Mouse (Mus musculus) spleen, postnatal 10 days (tissue): Measurements from ENCODE around the gene Stip1.
"Not testable (repeated sequence)": the region's sequence is repeated elsewhere in the genome, so short reads cannot be mapped to it uniquely, and the experiment has no call there.

Experiments
- DNase-seq, 2 experiments: peaks; one replicate each; pipeline ENCODE4 v3.0.0; 2021 to 2022; ENCODE audit warnings: low spot score in 2 of 2

The Stip1 gene

DNA sequence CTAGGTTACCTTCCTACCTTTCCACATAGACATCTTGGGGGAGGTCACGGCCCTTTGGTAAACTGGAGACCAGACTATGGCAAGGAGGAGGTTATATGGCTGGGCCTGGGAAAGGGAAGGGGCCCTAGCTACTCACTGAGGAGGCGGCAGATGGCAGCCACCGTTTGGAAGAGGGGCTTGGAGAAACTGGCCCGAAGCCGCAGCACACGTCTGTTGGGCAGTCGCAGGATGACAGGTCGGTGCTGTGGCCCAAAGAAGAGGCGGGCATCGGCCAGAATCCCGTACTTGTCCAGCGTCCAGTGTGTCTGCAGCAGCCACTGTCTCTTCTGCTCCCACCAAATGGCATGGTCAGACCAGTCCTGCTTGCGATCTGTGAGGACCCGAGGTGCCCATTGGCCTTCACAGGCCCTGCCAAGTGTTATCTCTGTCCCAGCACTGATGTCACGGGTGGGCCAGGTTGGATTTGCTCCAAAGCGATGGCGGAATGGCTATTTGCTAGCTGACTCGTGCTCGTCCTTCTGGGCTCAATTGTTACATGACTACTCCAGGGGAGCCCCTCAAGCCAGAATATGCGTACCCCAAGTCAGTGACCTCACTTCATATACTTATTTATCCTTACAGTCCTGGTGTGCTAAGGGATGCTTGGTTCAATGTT, 25.2 kb downstream of the Stip1 start:
- no peak for DNase-seq

DNA sequence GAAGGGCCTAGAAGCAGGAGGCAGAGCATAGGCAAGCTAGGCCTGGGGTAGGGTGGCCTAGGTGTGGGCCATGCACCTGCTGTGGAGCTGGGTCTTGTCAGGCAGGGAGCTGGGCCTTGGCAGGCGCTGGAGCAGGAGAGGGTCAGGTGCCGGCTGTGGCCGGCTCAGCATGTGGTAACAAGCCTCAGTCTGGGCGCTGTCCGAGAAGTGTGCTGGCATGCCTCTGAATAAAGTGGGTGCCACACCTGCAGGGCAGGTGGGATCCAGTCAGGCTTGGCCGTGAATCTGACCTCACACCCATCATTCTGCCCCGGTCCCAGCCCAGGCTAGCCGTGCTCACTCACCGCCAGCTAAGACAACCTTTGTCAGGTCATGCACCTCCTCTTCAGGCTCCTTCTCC, 25.8 kb downstream of the Stip1 start:
- no peak for DNase-seq

DNA sequence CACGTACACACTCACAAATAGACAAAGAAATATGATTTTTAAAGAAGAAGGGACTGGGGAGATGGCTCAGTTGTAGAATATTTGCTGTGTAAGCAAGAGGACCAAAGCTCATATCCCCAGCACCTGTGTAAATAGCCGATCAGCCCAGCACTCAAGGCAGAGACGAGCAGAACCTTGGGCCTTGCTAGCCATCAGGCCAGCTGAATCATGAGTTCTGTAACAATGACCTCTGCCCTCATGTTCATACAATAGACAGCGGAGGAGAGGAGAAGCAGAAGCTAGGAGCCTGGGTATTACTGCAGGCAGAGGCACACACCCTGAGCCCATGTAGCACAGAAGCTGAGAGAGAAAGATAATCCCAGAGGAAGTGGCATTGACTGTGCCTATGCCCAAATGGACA, 27.3 kb downstream of the Stip1 start:
- DNase-seq: no peak

DNA sequence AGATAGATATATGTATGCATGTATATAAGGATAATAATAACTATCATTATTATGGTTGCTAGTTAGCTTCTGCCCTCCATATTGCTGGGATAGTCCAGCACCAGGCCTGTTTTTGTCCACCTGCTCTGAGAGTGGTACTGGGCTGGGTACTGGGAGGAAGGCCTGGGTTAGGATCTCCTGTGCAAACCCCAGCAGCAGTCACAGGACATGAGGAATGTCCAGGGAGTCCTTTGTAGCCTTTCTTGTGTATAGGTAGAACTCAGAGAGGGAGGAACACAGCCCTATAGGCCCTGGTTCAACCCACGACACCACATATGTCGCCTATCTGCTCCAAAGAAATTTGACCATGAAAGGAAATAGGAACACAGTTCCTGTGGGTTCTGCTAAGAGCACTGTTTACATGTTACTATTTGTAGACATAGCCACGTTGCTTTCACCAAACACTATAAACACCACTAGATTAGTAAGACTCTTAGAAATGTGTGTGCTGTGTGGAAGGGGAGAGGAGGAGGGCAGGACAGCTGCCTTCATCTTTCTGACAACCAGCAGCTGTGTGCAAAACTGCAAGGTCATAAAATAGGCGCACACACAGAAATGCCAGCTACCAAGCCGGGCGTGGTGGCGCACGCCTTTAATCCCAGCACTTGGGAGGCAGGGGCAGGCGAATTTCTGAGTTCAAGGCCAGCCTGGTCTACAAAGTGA, 32.7 kb downstream of the Stip1 start:
- no peak for DNase-seq

DNA sequence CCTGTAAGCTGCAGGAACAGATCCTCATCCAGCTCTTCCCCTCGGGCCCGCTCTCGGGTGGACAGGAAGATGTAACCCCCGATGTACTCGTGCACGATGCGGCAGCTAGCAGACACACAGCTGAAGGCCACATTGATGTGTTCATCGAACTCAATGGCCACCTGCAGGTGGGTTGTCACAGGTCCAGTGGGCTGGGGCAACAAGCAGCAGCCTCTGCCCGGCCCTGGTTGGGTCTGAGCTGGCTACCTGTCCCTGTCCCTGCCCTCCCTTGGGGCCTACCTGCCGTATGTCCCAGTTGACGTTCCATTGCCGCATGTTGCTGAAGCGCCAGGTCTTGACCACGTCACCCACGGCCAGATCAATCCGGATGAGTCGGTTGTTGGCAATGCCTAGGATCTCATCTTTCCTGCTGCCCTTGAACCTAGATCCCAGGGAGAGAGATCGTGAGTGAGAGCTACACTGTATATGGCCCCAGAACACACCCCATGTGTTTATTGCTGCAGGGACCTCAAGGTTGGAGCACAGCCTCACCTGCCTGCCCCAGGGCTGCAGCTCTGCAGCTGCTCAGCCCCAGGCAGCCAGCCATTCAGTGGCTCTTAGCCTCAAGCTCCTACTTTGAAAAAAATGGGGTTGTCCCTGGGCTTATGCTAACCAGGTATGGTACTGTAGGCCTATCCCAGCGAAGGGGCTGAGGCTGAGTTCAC, 40.3 kb downstream of the Stip1 start:
- DNase-seq: no peak

DNA sequence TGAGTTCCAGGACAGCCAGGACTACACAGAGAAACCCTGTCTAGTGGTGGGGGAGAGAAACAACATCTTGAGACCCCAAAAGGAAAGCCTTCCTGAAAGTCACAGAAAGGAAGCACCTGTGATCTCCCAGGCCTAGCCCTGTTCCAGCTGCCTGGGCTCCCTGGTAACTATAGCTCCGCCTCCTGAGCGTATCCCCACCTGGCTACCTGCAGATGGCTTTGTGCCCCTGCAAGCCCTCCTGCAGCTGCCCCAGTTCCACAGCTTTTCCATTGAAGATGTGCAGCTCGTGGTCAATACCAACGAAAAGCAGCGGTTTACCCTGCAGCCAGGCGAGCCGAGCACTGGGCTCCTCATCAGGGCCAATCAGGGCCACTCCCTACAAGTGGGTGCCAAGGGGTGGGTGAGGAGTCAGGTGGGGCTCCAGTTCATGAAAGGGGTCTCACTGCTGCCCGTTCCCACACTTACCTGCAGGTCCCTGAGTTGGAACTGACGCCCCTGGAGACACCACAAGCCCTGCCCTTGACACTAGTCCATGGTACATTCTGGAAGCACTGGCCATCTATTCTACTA, 42.0 kb downstream of the Stip1 start:
- no peak for DNase-seq

DNA sequence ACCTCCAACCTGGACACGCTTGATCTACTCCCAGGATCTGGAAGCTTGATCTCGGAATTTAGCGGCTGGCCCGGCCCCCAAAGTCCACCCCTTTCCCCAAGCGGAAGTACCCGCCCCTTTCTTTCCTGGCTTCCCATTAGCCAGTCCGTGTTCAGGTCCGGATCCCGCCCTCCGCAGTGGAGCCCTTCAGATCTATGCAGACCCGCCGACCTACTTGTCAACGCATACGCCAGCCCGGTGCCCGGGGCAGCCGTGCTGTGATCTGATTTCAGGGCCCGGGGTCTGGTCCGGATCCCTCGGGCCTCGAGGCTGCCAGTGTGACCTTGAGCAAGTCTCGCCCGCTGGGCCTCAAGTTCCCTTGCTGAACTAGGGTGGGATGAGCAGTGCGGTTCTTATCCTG, 43.8 kb downstream of the Stip1 start, which contains the start of the genes Nudt22 and Trpt1:
TSS of gene Nudt22 (minus strand) at position 112 of the 400 bp plus-strand sequence.
TSS of gene Trpt1 (plus strand) at position 126 of the 400 bp plus-strand sequence.
- DNase-seq: peak; percentile 59 to 82

DNA sequence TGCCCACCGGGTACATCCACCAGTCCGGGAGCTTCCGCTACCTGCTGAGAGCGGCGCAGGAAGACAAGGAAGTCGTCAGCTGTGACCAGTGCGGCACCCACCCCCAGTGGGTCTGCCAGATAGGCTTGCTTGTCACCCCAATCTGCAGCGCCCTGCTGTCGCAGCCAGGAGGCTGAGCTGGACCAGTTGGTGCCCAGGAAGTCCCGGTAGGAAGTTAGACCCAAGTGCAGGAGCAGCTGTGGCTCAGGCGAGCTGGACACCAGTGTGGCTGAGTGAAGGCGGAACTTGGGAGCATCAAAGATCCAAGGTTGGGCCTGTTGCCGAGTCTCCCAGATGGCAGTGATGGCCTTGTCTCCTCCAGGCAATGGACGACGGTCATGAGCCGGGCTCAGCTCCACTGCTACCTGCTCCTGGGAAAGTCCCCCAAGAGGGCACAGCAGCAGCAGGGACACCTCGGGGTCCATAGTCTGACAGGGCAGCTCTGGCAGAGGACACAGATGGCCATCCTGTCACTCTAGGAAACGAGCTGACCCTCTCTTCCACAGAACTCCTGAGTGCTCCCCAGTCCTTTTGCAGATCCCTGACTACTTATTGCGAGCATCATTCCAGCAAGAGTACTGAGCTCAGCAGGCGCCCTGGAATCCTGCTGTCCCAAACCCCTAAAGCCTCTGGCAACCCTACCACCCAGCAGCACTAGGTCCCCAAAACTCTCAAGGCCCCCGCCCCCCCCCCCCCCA, 44.3 kb downstream of the Stip1 start:
- peak in 1 of 2 experiments; percentile 35 for DNase-seq

DNA sequence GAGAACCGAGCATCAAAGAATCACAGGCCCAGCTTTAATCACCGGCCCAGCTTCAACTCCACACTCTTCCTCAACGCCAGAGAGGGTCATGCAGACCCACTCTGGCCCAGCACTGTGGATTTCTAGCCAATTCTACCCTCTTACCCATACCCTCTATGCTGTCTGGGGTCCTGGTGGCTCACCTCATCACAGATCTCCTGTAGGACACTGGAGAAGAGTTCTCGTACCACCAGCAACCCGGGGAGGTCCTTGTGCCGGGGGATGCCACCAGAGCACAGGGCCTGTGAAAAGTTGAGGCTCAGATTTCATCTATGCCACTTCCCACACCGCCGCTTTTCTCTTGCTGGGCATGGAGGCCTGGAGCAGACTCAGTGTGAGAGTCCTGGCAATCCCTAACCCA, 45.3 kb downstream of the Stip1 start:
- no peak for DNase-seq

DNA sequence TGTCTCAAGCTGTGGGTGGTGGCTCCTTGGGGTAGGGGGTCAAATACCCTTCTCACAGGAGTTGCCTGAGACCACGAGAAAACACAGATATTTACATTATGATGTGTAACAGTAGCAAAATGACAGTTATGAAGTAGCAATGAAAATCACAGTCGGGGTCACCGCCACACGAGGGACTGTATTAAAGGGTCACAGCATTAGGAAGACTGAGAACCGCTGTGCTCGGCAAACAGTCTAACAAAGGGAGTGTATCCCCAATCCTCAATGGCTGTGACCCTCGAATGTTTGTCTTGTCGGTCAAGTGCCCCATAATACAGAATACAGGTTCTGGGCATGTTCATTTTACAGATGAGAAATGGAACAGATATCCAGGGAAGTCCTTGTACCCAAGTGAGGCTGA, 45.8 kb downstream of the Stip1 start:
- no peak for DNase-seq

DNA sequence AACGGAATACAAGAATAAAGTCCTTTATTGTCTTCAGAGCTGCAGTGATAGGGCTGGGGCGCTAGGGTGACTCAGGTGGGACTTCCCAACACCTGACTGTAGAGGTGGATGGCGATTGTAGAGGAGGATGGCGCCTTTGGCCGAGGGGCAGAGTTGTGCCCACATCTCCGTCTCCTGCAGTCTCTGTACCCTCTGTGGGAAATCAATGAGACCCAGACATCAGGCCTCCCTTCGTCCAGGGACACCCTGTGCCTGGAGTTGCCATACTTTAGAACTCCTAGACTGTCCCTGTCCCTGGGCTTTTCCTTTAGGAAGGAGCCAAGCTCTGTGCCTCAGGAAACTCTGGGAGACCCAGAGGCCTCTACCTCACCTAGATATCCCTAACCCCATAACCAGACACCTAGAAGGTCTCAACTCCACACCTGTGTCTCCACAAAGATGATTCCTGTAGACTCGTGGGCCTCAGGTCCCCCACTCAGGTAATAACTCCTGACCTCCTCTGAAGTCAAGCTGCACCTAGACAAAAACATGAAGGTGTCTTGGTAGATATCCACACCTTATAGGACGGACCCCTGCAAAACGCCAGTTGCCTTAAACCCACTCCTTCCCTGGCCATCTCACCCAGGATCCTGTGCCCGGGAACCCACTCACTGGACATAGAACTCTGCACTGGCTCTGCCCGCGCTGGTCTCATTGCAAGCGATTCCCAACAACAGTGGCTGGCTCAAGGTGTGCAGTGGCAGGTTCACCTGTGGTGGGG, 46.6 kb downstream of the Stip1 start:
- no peak for DNase-seq

DNA sequence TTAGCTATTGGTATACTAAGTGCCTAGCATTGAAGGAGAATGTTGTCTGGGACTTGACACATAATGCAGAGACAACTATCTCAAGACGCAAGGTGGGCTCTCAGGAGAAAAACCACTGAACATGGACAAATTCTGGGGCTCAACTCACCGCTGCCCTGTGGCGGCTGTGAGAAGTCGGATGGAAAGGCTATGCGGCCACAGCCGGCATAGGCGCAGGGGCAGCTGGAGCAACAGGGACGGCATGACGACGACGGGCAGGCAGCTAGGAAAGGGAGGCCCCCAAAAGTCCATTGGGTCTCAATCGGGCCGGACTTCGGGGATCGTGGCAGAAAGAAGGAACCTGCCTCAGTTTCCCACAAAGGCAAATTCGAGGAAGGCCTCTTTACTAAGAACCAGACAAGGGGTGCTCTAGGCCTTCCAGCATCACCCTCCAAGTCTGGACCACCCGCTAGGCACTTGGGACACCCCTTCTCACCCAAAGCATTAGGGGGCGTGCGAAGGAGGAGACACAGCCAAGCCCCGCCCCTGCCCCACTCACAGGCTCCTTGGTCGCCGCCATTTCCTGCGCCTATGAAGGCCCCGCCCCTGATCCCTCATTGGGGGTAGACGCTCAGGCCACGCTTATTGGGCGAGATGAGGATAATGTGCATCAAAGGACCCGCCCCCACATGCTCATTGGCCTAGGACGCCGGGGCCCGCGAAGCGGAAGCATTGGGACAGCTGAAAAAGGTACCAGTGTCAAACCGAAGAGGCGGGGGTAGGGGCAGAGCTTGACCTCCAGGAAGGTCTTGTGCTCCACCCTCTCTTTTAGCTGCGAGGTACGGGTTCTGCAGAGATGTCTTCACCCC, 47.5 kb downstream of the Stip1 start, which contains the start of gene Dnajc4:
TSS of gene Dnajc4 (minus strand) at position 562 of the 848 bp plus-strand sequence.
- peak; percentile 89 to 98 for DNase-seq

DNA sequence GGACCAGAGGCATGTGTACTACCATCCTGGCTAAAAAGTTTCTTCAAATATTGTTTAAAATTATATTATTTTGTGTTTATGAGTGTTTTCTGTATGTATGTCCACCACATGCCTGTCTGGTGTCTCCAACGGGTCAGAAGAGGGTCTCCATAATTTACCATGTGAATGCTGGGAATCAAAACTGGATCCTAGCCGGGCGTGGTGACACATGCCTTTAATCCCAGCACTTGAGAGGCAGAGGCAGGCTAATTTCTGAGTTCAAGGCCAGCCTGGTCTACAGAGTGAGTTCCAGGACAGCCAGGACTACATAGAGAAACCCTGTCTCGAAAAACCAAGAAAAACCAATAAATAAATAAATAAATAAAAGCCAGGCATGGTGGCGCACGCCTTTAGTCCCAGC, 48.6 kb downstream of the Stip1 start:
- not testable (repeated sequence) for DNase-seq

DNA sequence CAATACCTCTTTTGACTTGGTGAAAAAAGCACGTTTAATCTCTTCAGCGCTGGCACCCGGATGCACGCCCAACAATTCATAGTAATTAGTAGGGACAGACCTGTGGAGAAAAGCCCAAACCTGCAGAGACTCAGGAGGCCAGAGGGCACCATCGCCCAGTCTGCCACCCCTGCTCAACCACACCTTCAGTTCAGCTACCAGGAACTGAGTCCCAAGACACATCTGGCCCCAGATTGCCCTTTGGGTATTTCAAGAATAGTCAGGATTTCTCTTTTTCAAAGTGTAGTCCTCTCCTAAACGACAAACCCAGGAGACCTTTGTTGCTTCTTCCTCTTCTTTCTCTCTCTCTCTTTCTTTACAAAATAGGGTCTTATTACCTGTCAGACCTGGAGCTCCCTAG, 49.1 kb downstream of the Stip1 start:
- DNase-seq: no peak

DNA sequence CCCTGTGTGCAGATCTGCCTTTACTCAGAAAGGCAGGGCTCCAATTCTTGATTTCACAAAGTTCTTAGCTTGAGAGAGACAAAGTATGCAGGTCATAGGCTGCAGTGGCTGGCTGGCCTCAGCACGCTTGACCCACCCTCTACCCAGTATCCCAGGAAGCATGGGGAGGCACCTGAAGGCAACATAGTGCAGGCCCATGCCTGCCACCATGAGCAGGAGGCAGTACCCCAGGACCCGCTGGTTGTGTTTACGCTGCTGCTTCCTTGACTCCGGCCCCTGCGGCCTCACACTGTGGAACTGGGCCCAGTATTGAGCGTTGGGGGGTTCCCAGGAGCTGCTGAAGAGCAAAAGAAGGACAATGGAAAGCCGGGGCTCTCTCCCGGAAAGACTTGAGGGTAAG, 50.5 kb downstream of the Stip1 start:
- DNase-seq: peak in 1 of 2 experiments; percentile 18

DNA sequence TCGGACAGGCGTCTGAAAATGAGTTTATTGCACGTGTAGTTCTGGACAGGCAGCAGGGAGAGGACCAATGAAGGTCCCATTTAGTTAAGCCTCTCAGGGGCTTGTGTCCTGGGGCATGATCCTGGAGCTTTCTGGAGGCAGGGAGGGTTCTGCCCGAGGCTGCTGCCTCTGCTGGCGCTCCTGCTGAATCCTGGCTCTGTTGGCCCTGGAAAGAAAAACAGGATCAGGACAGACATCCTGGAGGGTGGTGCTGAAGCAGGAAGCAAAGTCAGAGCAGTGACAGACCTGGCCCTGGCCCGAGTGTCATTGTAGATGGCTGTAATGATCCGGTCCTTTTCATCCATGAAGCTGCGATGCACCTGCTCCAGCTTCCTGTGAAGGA, 51.9 kb downstream of the Stip1 start:
- no peak for DNase-seq

DNA sequence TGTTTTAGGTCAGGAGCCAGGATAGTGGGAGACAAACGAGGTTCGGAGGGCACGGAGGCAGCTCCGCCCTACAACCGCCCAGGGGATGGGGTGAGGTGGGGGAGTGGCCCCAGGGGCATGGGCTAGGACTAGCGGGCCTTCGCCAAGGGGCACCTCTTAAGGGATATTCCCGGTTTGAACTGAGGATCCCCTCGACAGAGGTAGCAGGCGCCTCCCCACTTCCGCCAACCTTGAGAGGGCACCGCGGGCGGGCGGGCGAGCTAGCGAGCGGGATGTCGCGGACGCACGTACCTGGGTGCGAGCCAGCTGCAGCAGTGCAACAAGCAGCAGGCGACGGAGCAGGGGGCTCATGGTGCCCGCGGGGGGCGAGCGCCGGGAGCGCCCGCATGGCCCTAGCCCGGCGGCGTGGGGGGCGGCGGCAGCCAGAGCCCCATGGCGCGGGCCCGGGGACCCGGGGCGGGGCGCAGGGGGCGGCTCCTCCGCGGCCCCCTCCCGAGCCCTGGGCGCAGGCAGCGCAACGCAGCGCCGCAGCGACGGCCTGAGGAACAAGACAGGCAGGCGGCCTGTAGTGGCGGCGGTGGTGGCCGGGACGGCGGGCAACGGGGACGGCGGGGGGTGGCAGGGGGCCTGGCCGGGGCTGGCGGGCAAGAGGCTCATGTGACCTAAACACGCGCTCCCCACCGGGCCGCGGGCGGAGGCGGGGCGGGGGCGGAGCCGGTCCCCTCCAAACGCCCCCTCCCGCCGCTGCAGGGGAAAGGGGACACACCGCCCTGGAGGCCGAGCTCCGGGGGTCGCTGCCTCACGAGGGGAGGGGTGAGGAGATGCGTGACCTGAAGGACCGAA, 52.5 kb downstream of the Stip1 start, which contains the start of gene Vegfb:
TSS of gene Vegfb (minus strand) at position 591 of the 843 bp plus-strand sequence.
- peak; percentile 66 to 70 for DNase-seq

DNA sequence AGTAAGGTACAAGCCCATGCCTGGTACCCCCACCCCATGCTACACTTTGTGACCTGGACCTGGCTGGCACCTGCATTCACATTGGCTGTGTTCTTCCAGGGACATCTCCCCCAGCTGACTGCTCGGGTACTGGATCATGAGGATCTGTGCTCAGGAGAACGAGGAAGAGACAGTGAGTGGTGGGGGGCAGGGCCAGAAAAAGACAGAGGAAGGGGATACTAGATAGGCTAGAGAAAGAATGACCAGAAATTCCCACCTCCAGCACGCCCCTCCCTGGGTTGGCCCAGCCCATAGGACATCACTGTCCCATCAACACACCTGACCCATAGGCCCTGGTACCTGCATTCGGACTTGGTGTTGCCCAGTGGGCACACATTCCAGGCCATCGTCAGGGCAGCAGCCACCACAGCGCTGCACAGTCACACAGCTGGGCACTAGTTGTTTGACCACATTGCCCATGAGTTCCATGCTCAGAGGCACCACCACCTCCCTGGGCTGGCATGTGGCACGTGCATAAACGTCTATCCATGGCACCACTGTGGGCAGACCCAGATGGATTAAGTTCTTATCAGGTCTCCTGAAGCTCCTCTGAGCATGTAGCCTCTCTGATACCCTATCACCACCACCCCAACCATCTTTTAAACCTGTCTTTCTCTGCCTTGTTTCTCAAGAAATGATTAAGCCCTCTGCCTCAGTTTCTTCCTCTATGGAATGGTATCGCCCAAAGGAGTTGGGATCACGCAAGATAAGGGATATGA, 53.6 kb downstream of the Stip1 start:
- DNase-seq: peak in 1 of 2 experiments; percentile 14
